Mouse (Mus musculus) limb, embryonic 12.5 days (tissue): ENCODE results near the gene P2ry2. TPM values are rescaled to one million over a fixed set of nuclear protein-coding genes. Genes with fewer than 3 reads are reported as not detected.

Source experiments
- ATAC-seq: fragments of 200-750 bp; cut with Nextera tagmentation; 2 replicates; pipeline ENCODE4 v1.8.0; 2017; ENCODE audit warnings: low read depth, moderate TSS enrichment; ENCODE audit not compliant: insufficient number of reproducible peaks, insufficient read depth, low FRiP score, low TSS enrichment
- H3K27ac ChIP-seq: fragments of 300-500 bp; sonication (generic); 2 replicates; pipeline ENCODE4 v1.5.1; 2016; ENCODE audit warnings: mild to moderate bottlenecking, moderate library complexity
- H3K27me3 ChIP-seq: fragments of 300-500 bp; sonication (generic); 2 replicates; pipeline ENCODE4 v1.6.1; 2016; ENCODE audit warnings: mild to moderate bottlenecking, moderate library complexity
- H3K36me3 ChIP-seq: fragments of 300-500 bp; sonication (generic); 2 replicates; pipeline ENCODE4 v1.6.1; 2016; ENCODE audit warnings: mild to moderate bottlenecking, moderate library complexity
- H3K4me1 ChIP-seq: fragments of 300-500 bp; sonication (generic); replicated peaks from 2 replicates; pipeline ENCODE4 v1.6.1; 2016
- H3K4me2 ChIP-seq: fragments of 300-500 bp; sonication (generic); 2 replicates; pipeline ENCODE4 v1.6.1; 2016; ENCODE audit warnings: mild to moderate bottlenecking, moderate library complexity
- H3K4me3 ChIP-seq: fragments of 300-500 bp; sonication (generic); replicated peaks from 2 replicates; pipeline ENCODE4 v1.5.1; 2016; ENCODE audit warnings: mild to moderate bottlenecking
- H3K9ac ChIP-seq: fragments of 300-500 bp; sonication (generic); replicated peaks from 2 replicates; pipeline ENCODE4 v1.6.1; 2016; ENCODE audit warnings: mild to moderate bottlenecking, moderate library complexity
- H3K9me3 ChIP-seq: fragments of 300-500 bp; sonication (generic); 2 replicates; pipeline ENCODE4 v1.6.1; 2016; ENCODE audit warnings: mild to moderate bottlenecking, moderate library complexity
- WGBS: fragments of 180-500 bp; shearing (Covaris S2); methylation state at CpG from one replicate; pipeline ENCODE4 v1.1.7; 2016; 5-methylcytosine and 5-hydroxymethylcytosine counted together
- polyA plus RNA-seq: library from polyadenylated mRNA; unstranded; fragments of >200 nt; fragmentation: Nextera tagmentation; extraction: Ambion mirVana; gene quantifications from 2 replicates; pipeline ENCODE4 v1.2.1, GENCODE M21; 2016

The P2ry2 gene
- polyA plus RNA-seq, 1 experiment from 2014 or later, result 0.76 TPM

DNA sequence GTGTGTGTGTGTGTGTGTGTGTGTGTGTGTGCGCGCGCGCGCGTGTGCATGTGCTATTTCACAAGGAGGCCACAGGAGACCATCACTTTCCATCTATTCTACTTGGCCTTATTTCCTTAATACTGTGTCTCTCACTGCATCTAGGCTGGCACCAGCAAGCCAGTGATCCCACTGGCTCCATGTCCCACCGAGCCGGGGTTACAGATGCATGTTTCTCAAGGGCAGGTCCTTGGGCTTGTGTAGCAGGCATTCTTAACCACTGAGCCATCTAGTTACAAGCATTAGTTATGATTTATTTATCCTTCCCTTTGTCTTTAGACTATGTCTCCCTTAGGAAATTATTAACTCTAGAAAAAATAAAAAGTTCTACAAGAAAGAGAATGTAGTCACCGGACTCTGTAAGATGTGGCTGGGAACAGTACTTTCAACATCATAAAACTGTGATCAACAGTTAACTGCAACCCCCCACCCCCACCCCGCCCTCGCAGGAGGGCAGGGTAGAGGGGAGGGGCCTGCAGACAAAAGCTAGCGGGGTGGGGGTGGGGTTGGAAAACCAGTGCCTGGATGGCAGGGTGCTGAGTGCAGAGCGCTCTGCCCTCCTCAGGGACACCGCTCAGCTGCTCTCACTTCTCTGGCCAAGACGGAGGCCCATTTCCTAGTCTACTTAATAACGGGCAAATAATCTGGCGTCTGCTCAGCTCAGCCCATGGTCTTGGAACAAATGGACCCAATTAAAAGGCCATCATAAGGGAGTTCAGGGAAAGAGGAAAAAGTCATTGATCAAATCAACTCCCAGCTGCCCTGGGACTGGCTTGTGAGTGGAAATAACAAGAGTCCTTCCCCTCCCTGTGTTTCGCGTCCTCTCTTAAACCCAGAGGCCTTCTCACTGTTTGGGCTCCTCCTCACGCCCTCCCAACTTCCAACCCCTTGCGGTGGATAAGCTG is 27.9 kb downstream of the P2ry2 start:
- peak overlapping the region; percentile 36 for H3K4me2 ChIP-seq
- H3K27ac ChIP-seq, result peak overlapping the region; percentile 87
- H3K36me3 ChIP-seq, result no peaks in the 10 kb centered on the region
- 0 out of 2 replicates have a peak overlapping the region, but pooled peaks have one; percentile 3 for H3K4me3 ChIP-seq
- no peaks in the 10 kb centered on the region for H3K9me3 ChIP-seq
- no peaks in the 10 kb centered on the region for H3K27me3 ChIP-seq
- H3K9ac ChIP-seq, result no peak overlapping the region
- WGBS, result 28% methylated on average over 21 of the region's 21 CpGs
- ATAC-seq, result peak; percentile 73
- peaks cover 29% of the 10 kb centered on the region for H3K4me1 ChIP-seq

DNA sequence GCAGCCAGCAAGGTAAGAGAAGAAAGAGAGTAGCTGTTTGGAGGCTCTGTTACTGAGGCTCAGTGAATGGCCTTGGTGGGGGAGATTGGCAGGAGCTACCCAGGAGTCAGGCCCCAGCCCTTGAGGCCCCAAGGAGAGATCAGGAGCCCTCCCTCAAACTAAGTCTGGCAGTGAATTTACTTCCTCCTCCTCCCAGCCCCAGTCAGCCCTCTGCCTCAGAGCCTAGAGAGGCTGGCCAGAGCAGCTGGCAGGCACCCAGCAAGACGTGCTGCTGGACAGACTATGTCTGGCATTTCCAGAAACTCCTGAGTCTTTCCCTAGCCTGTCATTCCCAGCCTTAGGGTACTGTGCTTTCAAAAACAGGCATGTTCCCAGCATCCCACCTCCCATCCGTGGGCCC is 33.5 kb downstream of the P2ry2 start:
- WGBS, result 37% methylated on average over 2 of the region's 2 CpGs
- ATAC-seq, result no peak
- Histone ChIP-seq H3K4me1 (peaks cover 23% of the 10 kb centered on the region), H3K27me3 (peaks cover 15% of the 10 kb centered on the region), H3K9me3 (no peaks in the 10 kb centered on the region), H3K4me3 (no peak overlapping the region), H3K27ac (peak overlapping the region; percentile 56), H3K36me3 (no peaks in the 10 kb centered on the region), H3K9ac (no peak overlapping the region), H3K4me2 (no peak overlapping the region)

DNA sequence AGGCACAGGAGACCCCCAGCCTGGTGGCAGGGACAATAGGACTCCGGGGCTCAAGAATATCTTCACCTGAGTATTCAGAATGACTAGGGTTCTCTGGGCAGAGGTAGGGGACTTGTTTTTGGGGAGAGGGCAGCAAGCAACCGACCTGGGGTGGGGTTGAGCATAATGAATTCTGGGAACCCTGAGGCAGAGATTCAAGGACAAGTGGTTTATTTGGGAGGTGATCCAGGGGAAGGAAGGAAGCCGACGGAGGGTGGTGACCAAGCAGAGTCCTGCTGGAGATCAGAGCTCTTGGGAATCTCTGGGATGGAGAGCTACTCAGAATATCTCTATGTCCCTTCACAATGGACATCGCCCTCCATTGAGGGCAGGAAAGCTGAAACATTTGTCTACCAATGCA is 34.5 kb downstream of the P2ry2 start:
- WGBS, result 88% methylated on average over 5 of the region's 5 CpGs
- Histone ChIP-seq H3K9me3 (no peaks in the 10 kb centered on the region), H3K4me1 (peaks cover 26% of the 10 kb centered on the region), H3K4me2 (no peak overlapping the region), H3K27ac (no peak overlapping the region), H3K9ac (no peak overlapping the region), H3K4me3 (no peak overlapping the region), H3K36me3 (no peaks in the 10 kb centered on the region), H3K27me3 (peaks cover 25% of the 10 kb centered on the region)
- no peak for ATAC-seq

DNA sequence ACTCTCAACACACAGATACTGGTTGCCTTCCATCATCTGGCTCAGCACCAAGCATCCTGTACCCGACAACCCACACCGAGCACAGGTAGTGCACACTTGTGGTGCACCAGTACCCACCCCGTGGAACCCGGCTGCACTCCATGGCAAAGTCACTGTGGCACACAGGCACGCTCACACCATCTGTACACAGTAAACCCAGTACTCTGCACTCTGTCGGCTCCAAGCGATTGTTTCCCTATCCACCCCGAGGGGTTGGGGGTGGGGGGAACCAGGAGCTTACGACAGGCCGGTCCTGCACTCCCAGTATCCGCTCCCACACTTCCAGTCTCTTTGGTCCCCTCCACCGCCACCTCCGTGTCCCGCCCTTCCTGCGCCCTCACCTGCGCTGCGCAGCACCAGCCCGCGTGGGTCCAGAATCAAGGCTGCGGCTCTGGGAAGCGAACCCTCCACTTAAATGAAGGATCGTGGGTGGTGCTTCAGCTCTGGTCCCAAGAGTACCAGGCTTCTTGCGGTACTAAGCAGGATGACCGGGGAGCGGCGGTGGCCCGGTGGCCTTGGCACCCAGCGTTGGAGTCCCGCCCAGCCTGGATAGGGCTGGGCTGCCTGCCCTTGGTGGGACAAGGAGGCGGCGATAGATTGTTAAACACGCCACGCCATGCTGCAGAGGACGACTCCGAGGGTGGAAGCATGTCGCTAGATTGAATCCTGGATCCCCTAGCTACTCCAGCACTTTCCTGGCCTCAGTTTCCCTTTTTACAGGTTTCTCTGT is 38.3 kb downstream of the P2ry2 start, which contains the start of gene P2ry6:
P2ry6 (minus strand) TSS at position 515 of the 769 bp plus-strand sequence.
- peak within 1 kb of the TSS; percentile 73 for H3K4me2 ChIP-seq
- H3K36me3 ChIP-seq, result no peaks in the 10 kb centered on the region
- peak within 1 kb of the TSS; percentile 44 for H3K4me3 ChIP-seq
- H3K27ac ChIP-seq, result no peak within 1 kb of the TSS
- peak within 1 kb of the TSS; percentile 54 for H3K9ac ChIP-seq
- no peaks in the 10 kb centered on the region for H3K9me3 ChIP-seq
- 4% methylated on average over 36 of the region's 36 CpGs for WGBS
- peak; percentile 56 for ATAC-seq
- H3K27me3 ChIP-seq, result peaks cover 44% of the 10 kb centered on the region
- H3K4me1 ChIP-seq, result peaks cover 34% of the 10 kb centered on the region

DNA sequence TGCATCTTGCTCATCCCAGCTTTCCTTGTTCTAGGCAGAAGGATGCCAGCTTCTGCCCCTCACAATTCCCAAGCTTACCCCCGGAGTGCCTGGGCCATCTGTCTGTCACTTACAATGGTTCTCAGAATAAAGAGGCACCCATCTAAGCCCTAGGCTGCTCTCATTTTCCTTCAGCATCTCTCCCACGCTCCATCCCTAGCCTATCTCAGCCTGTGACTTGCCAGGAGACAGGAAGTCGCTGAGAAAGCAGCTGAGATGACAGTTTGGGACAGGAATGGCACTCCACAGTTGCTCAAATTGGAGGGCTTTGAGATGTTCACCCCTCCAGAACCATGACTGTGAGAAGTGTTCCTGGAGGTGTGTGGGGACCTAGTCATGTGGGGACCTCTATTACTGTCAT is 39.8 kb downstream of the P2ry2 start:
- 46% methylated on average over 3 of the region's 3 CpGs for WGBS
- no peak overlapping the region for H3K9ac ChIP-seq
- no peak for ATAC-seq

DNA sequence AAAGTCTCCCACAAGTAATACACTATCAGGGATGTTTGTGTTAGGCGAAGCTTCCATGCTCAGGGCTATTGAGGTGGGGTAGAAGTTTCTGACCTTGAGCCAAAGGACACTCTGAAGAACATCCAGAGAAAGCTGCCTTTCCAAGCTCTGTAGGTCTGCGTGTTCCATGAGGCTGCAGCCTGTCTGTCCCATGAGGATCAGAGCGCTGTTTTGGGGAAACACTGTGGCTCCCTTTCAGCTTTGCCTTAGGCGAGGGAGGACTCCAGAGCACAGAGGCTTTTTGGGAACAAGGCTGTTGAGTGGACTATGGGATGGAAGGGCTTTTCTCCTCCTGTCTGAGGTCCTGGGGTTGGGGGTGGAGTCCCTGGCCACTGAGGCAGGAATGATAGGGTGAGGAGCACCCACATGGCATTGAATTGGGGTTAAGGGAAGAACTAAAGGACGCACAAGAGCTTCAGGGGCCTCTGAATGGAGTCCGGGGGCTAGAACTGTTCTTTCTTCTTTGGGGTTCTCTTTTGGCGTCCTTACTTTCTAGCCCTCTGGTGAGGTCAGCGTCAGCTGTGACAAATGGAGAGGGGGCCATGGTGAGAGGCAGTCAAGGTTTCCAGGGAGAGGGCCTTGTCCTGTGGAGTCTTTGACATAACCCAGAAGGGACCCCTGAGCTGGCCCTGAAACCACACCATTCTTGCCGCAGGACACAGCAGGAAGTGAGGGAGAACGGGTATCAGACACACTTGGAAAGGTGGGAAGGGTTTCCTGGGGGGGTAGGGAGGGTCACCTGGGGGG is 43.6 kb downstream of the P2ry2 start:
- Histone ChIP-seq H3K36me3 (no peaks in the 10 kb centered on the region), H3K4me1 (peaks cover 22% of the 10 kb centered on the region), H3K9me3 (no peaks in the 10 kb centered on the region), H3K4me3 (no peak overlapping the region), H3K9ac (no peak overlapping the region), H3K4me2 (no peak overlapping the region), H3K27me3 (peaks cover 33% of the 10 kb centered on the region), H3K27ac (no peak overlapping the region)
- no peak for ATAC-seq
- 68% methylated on average over 10 of the region's 10 CpGs for WGBS

More for the DNA sequence above, 39.8 kb downstream of the P2ry2 start:
- no peak overlapping the region for H3K4me2 ChIP-seq
- H3K27me3 ChIP-seq, result peaks cover 46% of the 10 kb centered on the region
- peaks cover 28% of the 10 kb centered on the region for H3K4me1 ChIP-seq
- no peaks in the 10 kb centered on the region for H3K9me3 ChIP-seq
- no peak overlapping the region for H3K27ac ChIP-seq
- H3K36me3 ChIP-seq, result no peaks in the 10 kb centered on the region
- H3K4me3 ChIP-seq, result no peak overlapping the region

DNA sequence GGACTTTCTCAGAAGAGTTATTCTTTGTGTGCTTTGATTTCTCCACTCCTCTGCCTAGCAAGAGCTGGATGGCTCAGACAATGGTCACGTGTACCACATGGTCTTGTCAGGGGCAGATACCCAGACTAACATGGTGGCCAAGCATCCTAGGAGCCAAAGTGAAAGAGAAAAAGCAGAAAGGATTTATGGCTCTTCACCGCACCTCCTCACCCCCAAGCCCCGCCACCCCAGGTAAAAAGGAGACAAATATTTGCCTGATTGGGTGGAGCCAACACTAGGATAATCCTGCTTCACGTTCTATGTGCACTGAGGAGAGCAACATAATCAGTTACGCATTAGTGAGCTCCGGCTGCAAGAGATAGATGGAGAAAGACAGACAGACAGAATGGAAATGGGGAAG is 44.3 kb downstream of the P2ry2 start:
- Histone ChIP-seq H3K4me2 (no peak overlapping the region), H3K4me3 (no peak overlapping the region), H3K36me3 (no peaks in the 10 kb centered on the region), H3K9me3 (no peaks in the 10 kb centered on the region), H3K27me3 (peaks cover 26% of the 10 kb centered on the region), H3K27ac (no peak overlapping the region), H3K9ac (no peak overlapping the region), H3K4me1 (peaks cover 23% of the 10 kb centered on the region)
- no peak for ATAC-seq
- 88% methylated on average over 6 of the region's 6 CpGs for WGBS

DNA sequence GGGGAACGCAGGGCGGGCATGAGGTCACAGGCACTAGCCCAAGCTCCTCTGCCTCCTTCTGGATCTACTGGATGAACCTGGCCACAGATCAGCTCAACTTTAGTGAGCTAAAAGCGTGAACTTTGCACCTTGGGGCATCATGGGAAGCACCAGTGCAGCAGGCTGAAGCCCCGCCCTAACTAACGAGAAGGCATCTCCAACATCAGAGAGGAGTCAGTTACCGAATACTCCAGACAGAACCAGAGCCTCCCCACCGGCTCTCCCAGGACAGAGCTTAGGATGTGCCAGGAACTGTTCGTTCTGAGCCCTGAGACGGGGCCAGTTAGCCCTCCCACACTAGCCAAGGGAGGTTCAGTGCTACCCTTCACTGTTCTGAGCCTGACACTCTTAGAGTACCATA is 44.8 kb downstream of the P2ry2 start:
- Histone ChIP-seq H3K9me3 (no peaks in the 10 kb centered on the region), H3K27me3 (peaks cover 20% of the 10 kb centered on the region), H3K9ac (no peak overlapping the region), H3K4me1 (peaks cover 27% of the 10 kb centered on the region), H3K4me2 (no peak overlapping the region), H3K36me3 (no peaks in the 10 kb centered on the region), H3K4me3 (no peak overlapping the region), H3K27ac (no peak overlapping the region)
- no peak for ATAC-seq
- WGBS, result 75% methylated on average over 9 of the region's 9 CpGs

DNA sequence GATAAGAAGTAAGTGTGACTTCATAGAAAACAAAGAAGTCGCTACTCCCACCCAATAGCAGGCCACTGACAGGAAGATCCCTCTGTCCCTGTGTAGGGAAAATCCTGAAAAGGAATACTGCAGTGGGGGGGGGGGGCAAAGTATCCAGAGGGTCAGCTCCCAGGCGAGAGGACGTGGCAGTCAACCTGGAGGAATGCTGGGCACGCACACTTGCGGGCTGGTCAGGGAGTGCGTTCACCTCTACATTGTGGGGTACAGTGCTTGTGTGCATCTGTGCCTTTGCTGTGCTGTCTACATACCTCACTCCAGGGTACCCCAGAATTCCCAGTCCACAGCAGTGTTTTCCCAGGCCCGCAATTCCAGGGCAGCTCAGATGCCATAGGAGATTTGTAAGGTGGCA is 46.7 kb downstream of the P2ry2 start:
- peaks cover 12% of the 10 kb centered on the region; the same call in 1 of the 2 replicates for H3K27me3 ChIP-seq
- no peak overlapping the region for H3K9ac ChIP-seq
- H3K4me3 ChIP-seq, result no peak overlapping the region
- WGBS, result 91% methylated on average over 7 of the region's 7 CpGs
- no peak for ATAC-seq
- no peak overlapping the region for H3K27ac ChIP-seq
- H3K36me3 ChIP-seq, result no peaks in the 10 kb centered on the region
- H3K9me3 ChIP-seq, result no peaks in the 10 kb centered on the region
- H3K4me2 ChIP-seq, result no peak overlapping the region
- H3K4me1 ChIP-seq, result peaks cover 27% of the 10 kb centered on the region

DNA sequence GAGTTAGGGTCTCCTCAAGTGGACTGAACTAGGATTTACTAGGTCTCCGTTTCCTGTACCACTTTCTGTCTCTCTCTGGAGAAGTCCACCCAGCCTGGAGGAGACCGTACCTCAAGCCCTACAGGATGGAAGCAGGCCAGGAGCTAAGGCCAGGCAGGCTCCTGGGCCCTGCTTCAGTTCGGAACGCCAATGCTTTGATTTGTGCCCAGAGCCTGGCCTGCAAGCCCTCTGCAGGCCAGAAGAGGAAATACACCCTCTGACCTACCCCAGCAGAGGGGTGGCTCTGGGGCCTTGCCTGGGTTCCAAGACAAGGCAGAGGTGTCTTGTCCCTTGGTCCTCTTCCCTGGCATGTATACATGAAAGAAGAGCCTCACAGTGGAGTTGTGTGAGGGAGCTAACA is 47.6 kb downstream of the P2ry2 start:
- no peak overlapping the region for H3K9ac ChIP-seq

More for the DNA sequence above, 47.6 kb downstream of the P2ry2 start:
- H3K4me2 ChIP-seq, result no peak overlapping the region
- H3K27ac ChIP-seq, result no peak overlapping the region
- no peaks in the 10 kb centered on the region for H3K9me3 ChIP-seq
- no peak overlapping the region for H3K4me3 ChIP-seq
- ATAC-seq, result no peak
- H3K4me1 ChIP-seq, result peaks cover 22% of the 10 kb centered on the region; the same call in 1 of the 2 replicates
- H3K36me3 ChIP-seq, result no peaks in the 10 kb centered on the region
- H3K27me3 ChIP-seq, result peaks cover 12% of the 10 kb centered on the region; the same call in 1 of the 2 replicates
- 15% methylated on average over 4 of the region's 4 CpGs for WGBS
